Mouse (Mus musculus): ENCODE data around the gene Esrrg. TPM values are rescaled to one million over a fixed set of nuclear protein-coding genes. Genes with fewer than 3 reads are reported as not detected.

The Esrrg gene
- total and polyA plus RNA-seq, 3 experiments, result 0.05 TPM; not detected in 2

DNA sequence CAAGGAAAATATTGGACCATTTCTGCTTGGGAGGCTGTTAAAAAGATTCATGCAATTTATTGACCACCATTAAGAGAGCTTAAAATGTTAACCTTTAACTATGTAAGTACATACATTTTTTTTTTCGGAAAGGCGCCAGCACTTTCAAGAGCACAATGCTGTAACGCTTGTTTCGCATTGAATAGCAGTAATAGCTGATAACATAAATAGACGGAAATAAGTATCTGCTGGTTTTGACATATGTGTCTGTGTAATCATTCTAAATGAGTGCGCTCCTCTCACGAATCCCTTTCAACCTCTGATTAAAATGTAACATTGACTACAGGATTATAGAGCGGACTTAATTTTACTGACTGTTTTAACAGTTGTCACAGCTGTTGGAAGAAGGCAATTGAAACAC is 391.6 kb downstream of the Esrrg start:
- Histone ChIP-seq H3K4me1 (ENCODE audit: insufficient read depth, low read depth, low read length) (no peaks in the 10 kb centered on the region), H3K9me3 (replicated peaks) (peaks cover 18% of the 10 kb centered on the region), H3K36me3 (replicated peaks) (no peaks in the 10 kb centered on the region), H3K27me3 (ENCODE audit: insufficient read depth, low read length) (no peaks in the 10 kb centered on the region), H3K4me3 (ENCODE audit: low read depth, low read length) (no peak overlapping the region)
- TF ChIP-seq GATA1 (IDR thresholded peaks at IDR 0.05; ENCODE audit: borderline replicate concordance, low read length), result no peak
- TF ChIP-seq POLR2AphosphoS5 (IDR thresholded peaks at IDR 0.05; ENCODE audit: insufficient replicate concordance, low read depth, low read length), result no peak
- no peak for TF ChIP-seq TAL1 (conservative IDR thresholded peaks at IDR 0.05; ENCODE audit: low read depth, low read length)
- TF ChIP-seq CTCF (IDR thresholded peaks at IDR 0.05; ENCODE audit: low read depth, low read length), result no peak
- no peak for TF ChIP-seq GATA2 (IDR thresholded peaks at IDR 0.05; ENCODE audit: borderline replicate concordance, low read depth, low read length)
- no peak for ATAC-seq (ENCODE audit: extremely low read depth, insufficient number of reproducible peaks, low FRiP score, poor library complexity, severe bottlenecking)
- no peak for DNase-seq (ENCODE audit: low spot score)

DNA sequence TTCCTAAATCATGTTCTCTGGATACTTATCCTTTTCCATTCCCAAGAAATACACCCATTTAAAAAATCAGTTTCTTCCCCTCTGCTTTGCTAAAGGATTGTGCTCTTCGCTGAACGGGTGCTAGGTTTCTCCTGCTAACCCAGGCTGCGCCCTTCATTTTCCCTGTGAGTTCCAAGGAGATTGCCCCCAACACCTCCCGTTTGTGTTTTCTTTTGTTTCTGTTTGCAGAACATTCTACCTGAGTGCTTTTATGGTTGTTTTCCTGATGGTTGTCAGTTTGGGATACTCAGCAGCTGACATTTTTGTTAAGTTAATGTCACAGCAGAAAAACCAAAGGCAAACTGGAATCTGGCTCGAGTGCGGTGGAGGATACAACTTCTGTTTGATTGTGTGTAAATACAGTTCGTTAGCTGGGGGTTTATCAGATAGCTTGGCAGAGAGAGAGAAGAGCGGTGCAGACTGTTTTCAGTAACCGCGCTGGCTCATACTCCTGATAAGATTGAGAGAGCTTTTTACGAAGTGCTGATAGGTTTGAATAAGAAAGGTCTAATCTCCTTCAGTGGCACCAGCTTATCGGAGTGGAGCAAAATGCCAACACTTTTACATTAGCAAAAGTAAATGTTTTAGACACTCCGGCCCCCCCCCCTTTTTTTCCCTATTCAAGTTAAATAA is 398.4 kb downstream of the Esrrg start:
- ATAC-seq (ENCODE audit: extremely low read depth, insufficient number of reproducible peaks, low FRiP score, poor library complexity, severe bottlenecking) (no peak), DNase-seq (ENCODE audit: low spot score) (no peak)
- Histone ChIP-seq H3K4me3 (ENCODE audit: low read depth, low read length) (no peak overlapping the region), H3K4me1 (ENCODE audit: insufficient read depth, low read depth, low read length) (no peaks in the 10 kb centered on the region), H3K27me3 (ENCODE audit: insufficient read depth, low read length) (no peaks in the 10 kb centered on the region), H3K9me3 (replicated peaks) (peaks cover 32% of the 10 kb centered on the region), H3K36me3 (replicated peaks) (no peaks in the 10 kb centered on the region)
- TF ChIP-seq TAL1 (conservative IDR thresholded peaks at IDR 0.05; ENCODE audit: low read depth, low read length) (no peak), GATA1 (IDR thresholded peaks at IDR 0.05; ENCODE audit: borderline replicate concordance, low read length) (no peak), CTCF (IDR thresholded peaks at IDR 0.05; ENCODE audit: low read depth, low read length) (no peak), POLR2AphosphoS5 (IDR thresholded peaks at IDR 0.05; ENCODE audit: insufficient replicate concordance, low read depth, low read length) (no peak), GATA2 (IDR thresholded peaks at IDR 0.05; ENCODE audit: borderline replicate concordance, low read depth, low read length) (no peak)

DNA sequence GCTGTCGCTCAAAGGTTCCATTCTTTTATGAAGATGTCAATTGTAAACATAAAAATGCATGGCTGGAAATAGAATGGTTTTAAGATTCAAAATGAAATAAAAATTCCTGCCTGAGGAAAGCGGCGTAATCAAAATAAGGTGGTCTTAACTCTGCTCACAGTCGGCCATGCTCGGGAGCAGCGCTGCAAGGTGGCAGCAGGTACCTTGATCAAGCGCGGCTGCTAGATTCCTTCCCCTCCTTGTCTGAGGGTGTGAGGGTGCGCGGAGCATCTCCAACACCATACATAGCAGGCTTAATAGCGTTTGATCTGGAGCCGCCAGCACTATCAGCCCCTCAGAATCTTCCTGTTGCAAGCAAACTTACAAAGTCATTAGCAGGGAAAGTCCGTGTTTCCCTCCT is 399.9 kb downstream of the Esrrg start:
- H3K36me3 ChIP-seq (replicated peaks), result no peaks in the 10 kb centered on the region
- no peaks in the 10 kb centered on the region for H3K27me3 ChIP-seq (ENCODE audit: insufficient read depth, low read length)
- TF ChIP-seq GATA1 (IDR thresholded peaks at IDR 0.05; ENCODE audit: borderline replicate concordance, low read length), result no peak
- TF ChIP-seq POLR2AphosphoS5 (IDR thresholded peaks at IDR 0.05; ENCODE audit: insufficient replicate concordance, low read depth, low read length), result no peak
- TF ChIP-seq TAL1 (conservative IDR thresholded peaks at IDR 0.05; ENCODE audit: low read depth, low read length), result no peak
- no peak for TF ChIP-seq CTCF (IDR thresholded peaks at IDR 0.05; ENCODE audit: low read depth, low read length)
- no peak for TF ChIP-seq GATA2 (IDR thresholded peaks at IDR 0.05; ENCODE audit: borderline replicate concordance, low read depth, low read length)
- DNase-seq (ENCODE audit: low spot score), result no peak
- peaks cover 32% of the 10 kb centered on the region for H3K9me3 ChIP-seq (replicated peaks)
- H3K4me1 ChIP-seq (ENCODE audit: insufficient read depth, low read depth, low read length), result no peaks in the 10 kb centered on the region
- no peak overlapping the region for H3K4me3 ChIP-seq (ENCODE audit: low read depth, low read length)
- no peak for ATAC-seq (ENCODE audit: extremely low read depth, insufficient number of reproducible peaks, low FRiP score, poor library complexity, severe bottlenecking)

DNA sequence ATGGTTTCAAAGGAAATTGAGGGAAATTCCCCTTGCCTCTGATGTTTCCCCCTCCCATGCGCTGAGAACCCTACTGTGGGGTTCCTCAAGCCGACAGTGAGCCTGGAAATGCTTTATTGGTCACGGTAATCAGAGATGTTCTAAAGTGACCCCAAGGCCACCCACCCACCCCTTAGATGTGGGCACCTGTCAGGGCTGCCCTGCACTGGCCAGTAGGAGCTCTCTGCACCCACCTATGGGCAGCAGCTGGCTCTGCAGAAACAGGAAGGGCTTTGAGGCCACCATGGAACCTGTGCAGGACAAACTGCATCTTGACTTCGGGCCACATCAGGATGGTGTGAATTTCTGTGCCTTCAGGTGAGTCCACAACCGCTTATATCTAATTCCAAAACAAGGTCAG is 401.3 kb downstream of the Esrrg start:
- Histone ChIP-seq H3K4me1 (ENCODE audit: insufficient read depth, low read depth, low read length) (no peaks in the 10 kb centered on the region), H3K27me3 (ENCODE audit: insufficient read depth, low read length) (no peaks in the 10 kb centered on the region), H3K9me3 (replicated peaks) (peaks cover 31% of the 10 kb centered on the region), H3K4me3 (ENCODE audit: low read depth, low read length) (no peak overlapping the region), H3K36me3 (replicated peaks) (no peaks in the 10 kb centered on the region)
- DNase-seq (ENCODE audit: low spot score) (no peak), ATAC-seq (ENCODE audit: extremely low read depth, insufficient number of reproducible peaks, low FRiP score, poor library complexity, severe bottlenecking) (no peak)
- TF ChIP-seq POLR2AphosphoS5 (IDR thresholded peaks at IDR 0.05; ENCODE audit: insufficient replicate concordance, low read depth, low read length) (no peak), GATA1 (IDR thresholded peaks at IDR 0.05; ENCODE audit: borderline replicate concordance, low read length) (no peak), CTCF (IDR thresholded peaks at IDR 0.05; ENCODE audit: low read depth, low read length) (no peak), GATA2 (IDR thresholded peaks at IDR 0.05; ENCODE audit: borderline replicate concordance, low read depth, low read length) (no peak)

DNA sequence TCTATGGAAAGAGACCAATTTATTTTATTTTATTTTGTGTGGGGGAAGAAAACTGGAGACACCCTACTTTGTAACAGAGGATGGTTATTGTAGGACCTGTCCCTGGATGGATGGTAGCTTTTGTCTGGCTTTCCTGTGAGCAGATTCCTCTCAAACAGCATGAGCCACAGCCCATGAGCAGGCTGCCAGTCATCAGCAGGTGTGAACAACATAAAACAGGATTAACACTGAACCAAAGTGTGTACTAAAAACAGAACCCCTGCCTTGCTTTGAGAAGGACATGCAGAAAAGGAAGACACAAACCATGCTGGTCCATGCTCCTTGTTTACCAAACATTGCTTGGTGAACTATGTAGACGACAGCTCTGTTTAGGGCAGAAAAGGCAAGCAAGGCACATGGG is 402.3 kb downstream of the Esrrg start:
- no peak for ATAC-seq (ENCODE audit: extremely low read depth, insufficient number of reproducible peaks, low FRiP score, poor library complexity, severe bottlenecking)
- no peak for TF ChIP-seq TAL1 (conservative IDR thresholded peaks at IDR 0.05; ENCODE audit: low read depth, low read length)
- no peak for TF ChIP-seq GATA1 (IDR thresholded peaks at IDR 0.05; ENCODE audit: borderline replicate concordance, low read length)
- TF ChIP-seq CTCF (IDR thresholded peaks at IDR 0.05; ENCODE audit: low read depth, low read length), result no peak
- TF ChIP-seq GATA2 (IDR thresholded peaks at IDR 0.05; ENCODE audit: borderline replicate concordance, low read depth, low read length), result no peak
- no peak for TF ChIP-seq POLR2AphosphoS5 (IDR thresholded peaks at IDR 0.05; ENCODE audit: insufficient replicate concordance, low read depth, low read length)
- Histone ChIP-seq H3K4me1 (ENCODE audit: insufficient read depth, low read depth, low read length) (no peaks in the 10 kb centered on the region), H3K4me3 (ENCODE audit: low read depth, low read length) (no peak overlapping the region), H3K36me3 (replicated peaks) (no peaks in the 10 kb centered on the region), H3K27me3 (ENCODE audit: insufficient read depth, low read length) (no peaks in the 10 kb centered on the region), H3K9me3 (replicated peaks) (peaks cover 31% of the 10 kb centered on the region)
- DNase-seq (ENCODE audit: low spot score), result no peak

DNA sequence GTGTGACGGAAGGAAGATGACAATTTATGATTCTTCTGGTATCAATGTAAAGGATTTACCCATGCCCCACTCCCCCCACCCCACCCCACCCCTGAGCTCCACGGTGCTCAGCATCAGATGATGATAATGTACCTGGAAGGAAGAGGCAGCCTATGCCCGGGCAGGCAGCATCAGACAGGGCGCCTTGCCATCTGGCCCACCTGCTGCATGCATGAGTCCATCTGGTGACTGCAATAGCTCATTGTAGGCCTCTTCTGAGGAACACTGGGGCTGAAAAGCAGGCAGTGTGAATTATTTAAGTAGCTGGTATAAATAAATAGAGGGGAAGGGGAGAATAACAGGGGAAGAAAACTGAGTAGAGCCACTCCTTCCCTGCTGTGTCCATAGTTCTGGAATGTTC is 405.8 kb downstream of the Esrrg start:
- Histone ChIP-seq H3K4me3 (ENCODE audit: low read depth, low read length) (no peak overlapping the region), H3K27me3 (ENCODE audit: insufficient read depth, low read length) (no peaks in the 10 kb centered on the region), H3K9me3 (replicated peaks) (peaks cover 48% of the 10 kb centered on the region), H3K36me3 (replicated peaks) (no peaks in the 10 kb centered on the region), H3K4me1 (ENCODE audit: insufficient read depth, low read depth, low read length) (no peaks in the 10 kb centered on the region)
- no peak for TF ChIP-seq TAL1 (conservative IDR thresholded peaks at IDR 0.05; ENCODE audit: low read depth, low read length)
- TF ChIP-seq POLR2AphosphoS5 (IDR thresholded peaks at IDR 0.05; ENCODE audit: insufficient replicate concordance, low read depth, low read length), result no peak
- ATAC-seq (ENCODE audit: extremely low read depth, insufficient number of reproducible peaks, low FRiP score, poor library complexity, severe bottlenecking), result no peak
- no peak for DNase-seq (ENCODE audit: low spot score)
